In genomic region chr6:128438871-128439341, GRCm38 (mm10) we compare ENCODE assay signal across 8 mouse cellular contexts. TPM values are rescaled to one million over a fixed set of nuclear protein-coding genes. Genes with fewer than 3 reads are reported as not detected.
DNase-seq lines count a peak whose midpoint lies in the region; ATAC-seq lines count a peak whose summit lies in the region.

No protein-coding gene starts in this region.

- 26% methylated on average over 18 of the region's 18 CpGs for WGBS in heart, embryonic 10.5 days
- WGBS in heart, embryonic 14.5 days = 23% methylated on average over 18 of the region's 18 CpGs
- 18% methylated on average over 18 of the region's 18 CpGs for WGBS in limb, embryonic 13.5 days
- 26% methylated on average over 18 of the region's 18 CpGs for WGBS in neural tube, embryonic 14.5 days

- peak overlapping the region; percentile 99 for H3K9ac ChIP-seq in heart, embryonic 14.5 days (ENCODE audit: low read length)
- peak overlapping the region; percentile 66 for H3K9ac ChIP-seq in limb, embryonic 13.5 days
- H3K9ac ChIP-seq in neural tube, embryonic 14.5 days (replicated peaks; ENCODE audit: low read depth, low read length) = 0 out of 2 replicates have a peak overlapping the region, but pooled peaks have one; percentile 0

- peak; percentile 22 for ATAC-seq in heart, embryonic 14.5 days (ENCODE audit: insufficient number of reproducible peaks, insufficient read depth, low FRiP score, low read depth)
- peak; percentile 73 for ATAC-seq in limb, embryonic 13.5 days (ENCODE audit: low FRiP score, low read depth)
- peak; percentile 58 for ATAC-seq in neural tube, embryonic 14.5 days (ENCODE audit: low read depth)

- peaks cover 28% of the 10 kb centered on the region for H3K4me1 ChIP-seq in heart, embryonic 10.5 days
- peaks cover 12% of the 10 kb centered on the region for H3K4me1 ChIP-seq in brown adipose tissue, adult 24 weeks (ENCODE audit: control insufficient read depth, insufficient read depth, insufficient read length, low read length)
- H3K4me1 ChIP-seq in heart, embryonic 14.5 days (ENCODE audit: control insufficient read depth in 2 of 2, insufficient read depth in 2 of 2, low read length in 2 of 2) = peaks cover 21 to 33% of the 10 kb centered on the region in 2 experiments
- H3K4me1 ChIP-seq in limb, embryonic 13.5 days = peaks cover 21% of the 10 kb centered on the region
- peaks cover 6% of the 10 kb centered on the region; the same call in 1 of the 2 replicates for H3K4me1 ChIP-seq in neural tube, embryonic 14.5 days (ENCODE audit: control insufficient read depth, insufficient read depth, low read length)

- no peaks in the 10 kb centered on the region for H3K9me3 ChIP-seq in heart, embryonic 10.5 days
- no peaks in the 10 kb centered on the region for H3K9me3 ChIP-seq in heart, embryonic 14.5 days (ENCODE audit: control insufficient read depth, low read length)
- no peaks in the 10 kb centered on the region for H3K9me3 ChIP-seq in limb, embryonic 13.5 days
- H3K9me3 ChIP-seq in neural tube, embryonic 14.5 days (ENCODE audit: control insufficient read depth, low read length) = no peaks in the 10 kb centered on the region

- H3K4me2 ChIP-seq in heart, embryonic 14.5 days (ENCODE audit: low read length) = peak overlapping the region; percentile 65
- peak overlapping the region; percentile 84 for H3K4me2 ChIP-seq in limb, embryonic 13.5 days (replicated peaks)
- H3K4me2 ChIP-seq in neural tube, embryonic 14.5 days (ENCODE audit: low read depth, low read length) = peak overlapping the region; percentile 67

- no peaks in the 10 kb centered on the region for H3K27me3 ChIP-seq in heart, embryonic 10.5 days (ENCODE audit: insufficient read depth, poor library complexity, severe bottlenecking)
- H3K27me3 ChIP-seq in heart, embryonic 14.5 days (ENCODE audit: control insufficient read depth, insufficient read depth, low read length) = no peaks in the 10 kb centered on the region
- no peaks in the 10 kb centered on the region for H3K27me3 ChIP-seq in limb, embryonic 13.5 days
- H3K27me3 ChIP-seq in neural tube, embryonic 14.5 days (ENCODE audit: control insufficient read depth, insufficient read depth, low read length) = no peaks in the 10 kb centered on the region

- H3K27ac ChIP-seq in heart, embryonic 10.5 days = peak overlapping the region; percentile 99
- H3K27ac ChIP-seq in brown adipose tissue, adult 24 weeks (replicated peaks; ENCODE audit: low read depth, low read length) = peak overlapping the region; percentile 97
- H3K27ac ChIP-seq in heart, embryonic 14.5 days (replicated peaks in 1 of 2; ENCODE audit: control insufficient read depth in 1 of 2, insufficient read depth in 1 of 2, low read depth in 2 of 2, low read length in 2 of 2) = peak overlapping the region in 1 of 2 experiments; percentile 96; a peak in 1 of 4 replicates
- peak overlapping the region; percentile 82 for H3K27ac ChIP-seq in limb, embryonic 13.5 days
- peak overlapping the region; percentile 91; the same call in 1 of the 2 replicates for H3K27ac ChIP-seq in neural tube, embryonic 14.5 days (ENCODE audit: low read depth, low read length)

- no peak for DNase-seq in heart, embryonic 10.5 days (ENCODE audit: low spot score)
- DNase-seq in heart, adult 8-10 months (ENCODE audit: low spot score) = no peak
- no peak for DNase-seq in layer of hippocampus, postnatal 14 days (ENCODE audit: low spot score in 2 of 2)
- DNase-seq in retina, postnatal 1 day = no peak

- peak overlapping the region; percentile 98 for H3K4me3 ChIP-seq in heart, embryonic 10.5 days
- peak overlapping the region; percentile 73 for H3K4me3 ChIP-seq in brown adipose tissue, adult 24 weeks (ENCODE audit: insufficient read depth, low read depth, low read length)
- peak overlapping the region; percentile 29 to 98 for H3K4me3 ChIP-seq in heart, embryonic 14.5 days (ENCODE audit: control insufficient read depth in 1 of 2, insufficient read depth in 1 of 2, low read depth in 1 of 2, low read length in 2 of 2)
- peak overlapping the region; percentile 97 for H3K4me3 ChIP-seq in limb, embryonic 13.5 days
- peak overlapping the region; percentile 99 for H3K4me3 ChIP-seq in neural tube, embryonic 14.5 days (ENCODE audit: low read depth, low read length)

- peaks cover 28% of the 10 kb centered on the region for H3K36me3 ChIP-seq in heart, embryonic 10.5 days
- peaks cover 26% of the 10 kb centered on the region for H3K36me3 ChIP-seq in heart, embryonic 14.5 days (ENCODE audit: control insufficient read depth, insufficient read depth, low read length)
- peaks cover 27% of the 10 kb centered on the region for H3K36me3 ChIP-seq in limb, embryonic 13.5 days
- H3K36me3 ChIP-seq in neural tube, embryonic 14.5 days (ENCODE audit: control insufficient read depth, insufficient read depth, low read length) = peaks cover 14% of the 10 kb centered on the region; the same call in 1 of the 2 replicates

RNA-seq across cellular contexts. Expression of gene Fkbp4, which starts 0.4 kb away (rescaled TPM):
- 362 and 541 TPM in 2 replicates for polyA plus RNA-seq in heart, embryonic 10.5 days (2016; fragmentation: Nextera tagmentation; extraction: Ambion mirVana)
- total RNA-seq in heart, adult 8-10 months (2022) = 100 to 1,000 TPM; 337 to 380 (median 365) TPM
- polyA plus RNA-seq in brown adipose tissue, adult 24 weeks (2012; ENCODE audit: insufficient read depth, insufficient read length, missing spikeins) = 90.5 and 140 TPM in 2 replicates
- 220 and 251 TPM in 2 replicates for polyA plus RNA-seq in heart, embryonic 14.5 days (2014; fragmentation: Nextera tagmentation; extraction: Ambion mirVana)
- polyA plus RNA-seq in limb, embryonic 13.5 days (2015; fragmentation: Nextera tagmentation; extraction: Ambion mirVana) = 434 and 451 TPM in 2 replicates
- polyA plus RNA-seq in neural tube, embryonic 14.5 days (2014; fragmentation: Nextera tagmentation; extraction: Ambion mirVana) = 277 and 319 TPM in 2 replicates
- 100 to 1,000 TPM in 1 of 2 experiments, 10 to 100 TPM in 1; 90.5 to 105 TPM for total RNA-seq in layer of hippocampus, postnatal 14 days (2021)

RNA-seq across cellular contexts. Expression of gene Itfg2, which starts 14.2 kb away (rescaled TPM):
- 36.9 and 37.1 TPM in 2 replicates for polyA plus RNA-seq in heart, embryonic 10.5 days (2016; fragmentation: Nextera tagmentation; extraction: Ambion mirVana)
- total RNA-seq in heart, adult 8-10 months (2022) = 10 to 100 TPM; 16.0 to 20.0 (median 16.9) TPM
- 6.9 and 18.1 TPM in 2 replicates for polyA plus RNA-seq in brown adipose tissue, adult 24 weeks (2012; ENCODE audit: insufficient read depth, insufficient read length, missing spikeins)
- polyA plus RNA-seq in heart, embryonic 14.5 days (2014; fragmentation: Nextera tagmentation; extraction: Ambion mirVana) = 28.4 and 28.6 TPM in 2 replicates
- 41.1 and 41.3 TPM in 2 replicates for polyA plus RNA-seq in limb, embryonic 13.5 days (2015; fragmentation: Nextera tagmentation; extraction: Ambion mirVana)
- polyA plus RNA-seq in neural tube, embryonic 14.5 days (2014; fragmentation: Nextera tagmentation; extraction: Ambion mirVana) = 42.9 and 45.9 TPM in 2 replicates
- total RNA-seq in layer of hippocampus, postnatal 14 days (2021) = 10 to 100 TPM; 18.5 to 29.9 TPM

RNA-seq across cellular contexts. Expression of gene Nrip2, which starts 39.8 kb away (rescaled TPM):
- 2.1 and 2.4 TPM in 2 replicates for polyA plus RNA-seq in heart, embryonic 10.5 days (2016; fragmentation: Nextera tagmentation; extraction: Ambion mirVana)
- 1 to 10 TPM; 1.1 to 1.8 (median 1.3) TPM for total RNA-seq in heart, adult 8-10 months (2022)
- polyA plus RNA-seq in brown adipose tissue, adult 24 weeks (2012; ENCODE audit: insufficient read depth, insufficient read length, missing spikeins) = 1.1 and 2.3 TPM in 2 replicates
- polyA plus RNA-seq in heart, embryonic 14.5 days (2014; fragmentation: Nextera tagmentation; extraction: Ambion mirVana) = 2.1 and 2.5 TPM in 2 replicates
- polyA plus RNA-seq in limb, embryonic 13.5 days (2015; fragmentation: Nextera tagmentation; extraction: Ambion mirVana) = 5.9 and 6.9 TPM in 2 replicates
- 10.8 and 13.5 TPM in 2 replicates for polyA plus RNA-seq in neural tube, embryonic 14.5 days (2014; fragmentation: Nextera tagmentation; extraction: Ambion mirVana)
- total RNA-seq in layer of hippocampus, postnatal 14 days (2021) = 10 to 100 TPM in 1 of 2 experiments, 1 to 10 TPM in 1; 8.4 to 10.7 TPM

Comparison
In these comparisons a context has a peak if more than half of its experiments do, and no peak if none do; other contexts are left out.
1. ATAC-seq: peak in every context shown above with its lines; median percentile 73 in limb, embryonic 13.5 days; 58 in neural tube, embryonic 14.5 days; 22 in heart, embryonic 14.5 days.
2. H3K9ac ChIP-seq: peak in every context shown above with its lines; median percentile 99 in heart, embryonic 14.5 days; 66 in limb, embryonic 13.5 days; 0 in neural tube, embryonic 14.5 days.